Mouse (Mus musculus): ENCODE measurements around the gene Bnc2. TPM values are rescaled to one million over a fixed set of nuclear protein-coding genes. Genes with fewer than 3 reads are reported as not detected.

The Bnc2 gene
- polyA plus RNA-seq, 1 experiment from 2014 or later, result 1.7 TPM

GRCm38 (mm10) chr4:84231251-84231650 is 443.8 kb downstream of the Bnc2 start:
- Histone ChIP-seq H3K36me3 (no peaks in the 10 kb centered on the region), H3K4me3 (no peak overlapping the region), H3K27me3 (replicated peaks) (no peaks in the 10 kb centered on the region), H3K4me1 (0 out of 2 replicates have a peak, but pooled peaks cover 6% of the 10 kb centered on the region), H3K4me2 (no peak overlapping the region), H3K9me3 (no peaks in the 10 kb centered on the region), H3K9ac (no peak overlapping the region), H3K27ac (replicated peaks) (no peak overlapping the region)
- ATAC-seq (ENCODE audit: extremely low read depth, insufficient number of reproducible peaks, low FRiP score, low TSS enrichment), result no peak
- 76% methylated on average over 2 of the region's 2 CpGs for WGBS

GRCm38 (mm10) chr4:84229189-84229960 is 445.7 kb downstream of the Bnc2 start:
- 64% methylated on average over 10 of the region's 10 CpGs for WGBS
- no peak for ATAC-seq (ENCODE audit: extremely low read depth, insufficient number of reproducible peaks, low FRiP score, low TSS enrichment)
- no peak overlapping the region for H3K4me2 ChIP-seq

GRCm38 (mm10) chr4:84228551-84228950 is 446.5 kb downstream of the Bnc2 start:
- H3K4me2 ChIP-seq, result no peak overlapping the region
- no peak overlapping the region for H3K4me3 ChIP-seq
- H3K4me1 ChIP-seq, result 0 out of 2 replicates have a peak, but pooled peaks cover 6% of the 10 kb centered on the region
- 75% methylated on average over 5 of the region's 5 CpGs for WGBS
- H3K9me3 ChIP-seq, result no peaks in the 10 kb centered on the region
- no peak overlapping the region for H3K27ac ChIP-seq (replicated peaks)
- H3K27me3 ChIP-seq (replicated peaks), result no peaks in the 10 kb centered on the region
- no peak overlapping the region for H3K9ac ChIP-seq
- no peak for ATAC-seq (ENCODE audit: extremely low read depth, insufficient number of reproducible peaks, low FRiP score, low TSS enrichment)
- no peaks in the 10 kb centered on the region for H3K36me3 ChIP-seq

More at GRCm38 (mm10) chr4:84229189-84229960, 445.7 kb downstream of the Bnc2 start:
- no peaks in the 10 kb centered on the region for H3K9me3 ChIP-seq
- H3K36me3 ChIP-seq, result no peaks in the 10 kb centered on the region
- no peaks in the 10 kb centered on the region for H3K27me3 ChIP-seq (replicated peaks)
- H3K4me3 ChIP-seq, result no peak overlapping the region
- H3K27ac ChIP-seq (replicated peaks), result no peak overlapping the region
- no peak overlapping the region for H3K9ac ChIP-seq
- 0 out of 2 replicates have a peak, but pooled peaks cover 6% of the 10 kb centered on the region for H3K4me1 ChIP-seq

Other genes starting within 250 kb of the Bnc2 start
- 5.4 and 5.7 TPM in 2 replicates for gene Cntln, start 209.0 kb upstream of the Bnc2 start, polyA plus RNA-seq (2015; fragmentation: Nextera tagmentation; extraction: Ambion mirVana)

Measured in heart, embryonic 13.5 days (tissue).